Mouse (Mus musculus) kidney, embryonic 14.5 days (tissue): Measurements from ENCODE around the gene Bex1. TPM values are rescaled to one million over a fixed set of nuclear protein-coding genes. Genes with fewer than 3 reads are reported as not detected.

Source experiments
- ATAC-seq: fragments of 200-750 bp; cut with Nextera tagmentation; 2 replicates; pipeline ENCODE4 v1.8.0; 2017; ENCODE audit warnings: moderate number of reproducible peaks, mild to moderate bottlenecking, moderate TSS enrichment, moderate library complexity; ENCODE audit not compliant: low FRiP score, low TSS enrichment
- H3K27ac ChIP-seq: fragments of 300-500 bp; sonication (generic); 2 replicates; pipeline ENCODE4 v1.5.1; 2014; ENCODE audit warnings: low read depth, mild to moderate bottlenecking, low read length, moderate library complexity, mixed read lengths
- H3K27me3 ChIP-seq: fragments of 300-500 bp; sonication (generic); 2 replicates; pipeline ENCODE4 v1.6.1; 2014; ENCODE audit warnings: mild to moderate bottlenecking, low read length; ENCODE audit not compliant: control insufficient read depth, insufficient read depth
- H3K36me3 ChIP-seq: fragments of 300-500 bp; sonication (generic); 2 replicates; pipeline ENCODE4 v1.6.1; 2014; ENCODE audit warnings: low read length, mixed read lengths; ENCODE audit not compliant: control insufficient read depth, insufficient read depth
- H3K4me1 ChIP-seq: fragments of 300-500 bp; sonication (generic); 2 replicates; pipeline ENCODE4 v1.6.1; 2014; ENCODE audit warnings: low read length, mixed read lengths; ENCODE audit not compliant: control insufficient read depth, insufficient read depth
- H3K4me2 ChIP-seq: fragments of 300-500 bp; sonication (generic); replicated peaks from 2 replicates; pipeline ENCODE4 v1.6.1; 2014; ENCODE audit warnings: low read depth, mild to moderate bottlenecking, low read length
- H3K4me3 ChIP-seq: fragments of 300-500 bp; sonication (generic); 2 replicates; pipeline ENCODE4 v1.5.1; 2014; ENCODE audit warnings: mild to moderate bottlenecking, low read length
- H3K9ac ChIP-seq: fragments of 300-500 bp; sonication (generic); 2 replicates; pipeline ENCODE4 v1.6.1; 2014; ENCODE audit warnings: low read depth, mild to moderate bottlenecking, low read length, moderate library complexity
- H3K9me3 ChIP-seq: fragments of 300-500 bp; sonication (generic); 2 replicates; pipeline ENCODE4 v1.6.1; 2016; ENCODE audit warnings: low read length; ENCODE audit not compliant: control insufficient read depth
- WGBS: fragments of 180-500 bp; shearing (Covaris S2); extraction: QIAGEN DNeasy Blood & Tissue Kit; methylation state at CpG from one replicate; pipeline ENCODE4 v1.1.7; 2014; 5-methylcytosine and 5-hydroxymethylcytosine counted together
- polyA plus RNA-seq: library from polyadenylated mRNA; unstranded; fragments of >200 nt; fragmentation: Nextera tagmentation; extraction: Ambion mirVana; gene quantifications from 2 replicates; pipeline ENCODE4 v1.2.1, GENCODE M21; 2014

Gene Bex1
- polyA plus RNA-seq, 1 experiment from 2014 or later: 70.5 TPM

DNA sequence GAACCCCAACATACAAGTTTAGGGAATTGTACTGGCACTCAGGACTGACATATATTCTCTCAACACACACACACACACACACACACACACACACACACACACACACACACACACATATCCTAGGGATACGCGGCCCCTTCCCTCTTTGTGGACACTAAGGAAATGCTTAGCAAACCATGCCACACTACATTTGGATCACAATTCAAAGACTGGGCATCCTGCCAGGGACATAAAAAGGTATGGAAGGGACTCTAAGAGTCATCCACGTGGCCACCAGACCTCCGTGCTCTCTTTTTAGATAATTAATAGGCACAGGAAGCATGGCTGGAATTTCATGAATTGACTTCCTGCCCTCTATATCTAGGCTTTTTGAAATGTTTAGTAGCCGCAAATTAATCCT lies 12.5 kb upstream of the Bex1 start:
- WGBS: 65% methylated on average over 5 of the region's 5 CpGs
- no peak overlapping the region for H3K9ac ChIP-seq
- H3K4me3 ChIP-seq: no peak overlapping the region
- no peaks in the 10 kb centered on the region for H3K4me1 ChIP-seq
- ATAC-seq: no peak
- H3K9me3 ChIP-seq: no peaks in the 10 kb centered on the region
- no peaks in the 10 kb centered on the region for H3K36me3 ChIP-seq
- H3K4me2 ChIP-seq: no peak overlapping the region
- no peak overlapping the region for H3K27ac ChIP-seq
- H3K27me3 ChIP-seq: no peaks in the 10 kb centered on the region

DNA sequence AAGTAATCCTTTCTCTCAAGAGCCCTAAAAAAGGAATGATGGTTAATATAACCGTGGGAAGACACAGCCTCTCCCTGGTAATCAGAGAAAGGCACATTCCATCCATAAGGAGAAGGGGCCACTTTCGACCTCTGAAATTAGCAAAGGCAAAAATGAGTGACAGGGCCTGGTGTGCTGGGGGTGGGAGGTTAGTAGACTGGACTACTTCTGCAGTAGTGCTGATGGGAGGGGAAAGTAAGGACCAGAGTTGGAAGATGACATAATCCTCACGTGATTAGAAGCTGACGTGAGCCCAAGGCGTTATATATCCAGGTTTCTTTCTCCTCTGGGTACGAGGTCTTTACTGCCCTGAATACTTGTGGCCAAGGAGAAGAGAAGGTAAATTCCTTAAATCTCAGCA lies 8.4 kb upstream of the Bex1 start:
- no peaks in the 10 kb centered on the region for H3K27me3 ChIP-seq
- H3K36me3 ChIP-seq: no peaks in the 10 kb centered on the region
- no peaks in the 10 kb centered on the region for H3K9me3 ChIP-seq
- H3K4me2 ChIP-seq: no peak overlapping the region
- H3K4me3 ChIP-seq: no peak overlapping the region
- H3K27ac ChIP-seq: no peak overlapping the region
- H3K4me1 ChIP-seq: no peaks in the 10 kb centered on the region
- no peak for ATAC-seq
- H3K9ac ChIP-seq: no peak overlapping the region
- 75% methylated on average over 6 of the region's 6 CpGs for WGBS

DNA sequence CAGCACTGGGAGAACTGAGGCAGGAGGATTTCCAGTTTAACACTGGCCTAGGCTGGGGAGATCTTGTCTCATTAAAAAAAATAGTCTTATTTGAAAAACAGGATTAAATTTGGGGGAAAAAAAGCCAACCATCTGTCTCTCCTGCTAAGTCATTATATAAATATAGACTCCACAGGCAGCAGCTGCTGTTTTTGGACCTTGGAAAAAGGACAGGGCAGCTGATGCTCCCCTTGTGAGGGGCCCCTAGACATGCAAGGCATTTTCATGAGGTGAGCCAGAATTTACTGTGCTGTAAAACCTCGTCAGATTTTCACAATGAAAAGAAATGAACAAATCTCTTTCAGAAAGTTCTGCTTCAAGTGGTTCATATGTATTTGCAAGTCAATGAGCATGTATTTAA lies 990 bp upstream of the Bex1 start:
- ATAC-seq: no peak

DNA sequence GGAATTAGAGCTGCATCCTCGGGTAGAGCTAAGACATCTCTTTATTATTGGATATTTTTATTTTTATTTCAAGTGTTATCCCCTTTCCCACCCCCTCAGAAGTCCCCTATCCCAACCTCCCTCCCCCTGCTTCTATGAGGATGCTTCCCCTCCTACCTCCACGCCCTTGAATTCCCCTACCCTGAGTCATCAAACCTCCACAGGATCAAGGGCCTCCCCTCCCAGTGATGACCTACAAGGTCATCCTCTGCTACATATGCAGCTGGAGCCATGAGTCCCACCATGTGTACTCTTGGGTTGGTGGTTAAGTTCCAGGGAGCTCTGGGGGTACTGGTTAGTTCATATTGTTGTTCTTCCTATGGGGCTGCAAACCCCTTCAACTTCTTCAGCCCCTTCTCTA lies 1.9 kb downstream of the Bex1 start:
- no peak overlapping the region for H3K4me3 ChIP-seq
- ATAC-seq: no peak
- H3K4me1 ChIP-seq: no peaks in the 10 kb centered on the region
- no peak overlapping the region for H3K27ac ChIP-seq
- H3K27me3 ChIP-seq: no peaks in the 10 kb centered on the region
- no peaks in the 10 kb centered on the region for H3K9me3 ChIP-seq
- 73% methylated on average over 2 of the region's 2 CpGs for WGBS
- no peak overlapping the region for H3K9ac ChIP-seq
- H3K4me2 ChIP-seq: no peak overlapping the region
- H3K36me3 ChIP-seq: no peaks in the 10 kb centered on the region

More for the DNA sequence above, 990 bp upstream of the Bex1 start:
- Histone ChIP-seq H3K9me3 (no peaks in the 10 kb centered on the region), H3K36me3 (no peaks in the 10 kb centered on the region), H3K4me3 (no peak overlapping the region), H3K4me1 (no peaks in the 10 kb centered on the region), H3K27me3 (no peaks in the 10 kb centered on the region), H3K9ac (no peak overlapping the region), H3K4me2 (no peak overlapping the region), H3K27ac (no peak overlapping the region)
- WGBS: 73% methylated on average over 1 of the region's 1 CpGs

DNA sequence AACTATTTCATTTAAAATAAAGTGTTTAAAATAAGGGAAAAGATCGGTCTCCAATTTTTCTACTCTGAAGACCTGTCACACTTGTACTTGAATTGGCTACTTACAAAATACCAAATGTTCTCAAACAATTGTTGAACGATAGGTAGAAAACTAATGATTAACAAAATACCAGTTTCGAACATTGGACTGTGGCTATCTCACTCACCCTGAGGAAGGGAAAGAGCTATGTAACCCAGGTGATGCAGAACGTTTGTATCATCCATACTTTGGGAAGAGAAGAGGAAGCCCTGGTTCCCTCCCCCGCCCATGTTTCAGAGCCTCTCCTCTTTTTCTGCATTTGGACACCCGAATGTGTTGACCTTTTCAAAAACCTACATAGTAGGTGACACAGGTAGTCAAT lies 10.9 kb downstream of the Bex1 start:
- ATAC-seq: no peak
- Histone ChIP-seq H3K4me2 (no peak overlapping the region), H3K4me1 (no peaks in the 10 kb centered on the region), H3K4me3 (no peak overlapping the region), H3K27ac (no peak overlapping the region), H3K9me3 (no peaks in the 10 kb centered on the region), H3K36me3 (no peaks in the 10 kb centered on the region), H3K9ac (no peak overlapping the region), H3K27me3 (no peaks in the 10 kb centered on the region)
- WGBS: 82% methylated on average over 6 of the region's 6 CpGs

DNA sequence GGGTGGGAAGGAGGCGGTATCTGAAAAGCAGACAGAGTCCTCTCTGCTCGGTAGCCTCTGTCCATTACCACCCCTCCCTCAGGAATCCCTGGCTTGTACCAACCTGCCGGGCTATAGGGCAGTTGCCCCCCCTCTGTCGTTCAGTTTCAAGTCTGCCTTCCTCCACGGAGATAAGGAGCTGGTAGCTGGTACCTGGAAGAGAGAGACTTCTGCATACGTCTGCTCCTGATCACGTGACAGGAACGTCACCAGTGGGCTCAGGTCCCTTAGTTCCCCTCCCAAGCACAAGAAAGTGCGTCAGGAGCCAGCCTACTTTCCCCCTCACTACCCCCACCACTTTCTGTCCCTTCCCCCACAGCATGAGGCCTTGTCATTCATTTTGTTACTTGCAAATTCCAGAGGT lies 11.6 kb downstream of the Bex1 start, which contains the start of gene Tceal5:
Gene Tceal5 (minus strand): TSS at position 213 of the 403 bp plus-strand sequence.
- Histone ChIP-seq H3K4me3 (peak within 1 kb of the TSS; percentile 36), H3K27me3 (no peaks in the 10 kb centered on the region), H3K27ac (no peak within 1 kb of the TSS), H3K9me3 (no peaks in the 10 kb centered on the region), H3K36me3 (no peaks in the 10 kb centered on the region), H3K4me2 (peak within 1 kb of the TSS; percentile 44), H3K4me1 (no peaks in the 10 kb centered on the region), H3K9ac (no peak within 1 kb of the TSS)
- ATAC-seq: peak; percentile 86
- 21% methylated on average over 9 of the region's 9 CpGs for WGBS

DNA sequence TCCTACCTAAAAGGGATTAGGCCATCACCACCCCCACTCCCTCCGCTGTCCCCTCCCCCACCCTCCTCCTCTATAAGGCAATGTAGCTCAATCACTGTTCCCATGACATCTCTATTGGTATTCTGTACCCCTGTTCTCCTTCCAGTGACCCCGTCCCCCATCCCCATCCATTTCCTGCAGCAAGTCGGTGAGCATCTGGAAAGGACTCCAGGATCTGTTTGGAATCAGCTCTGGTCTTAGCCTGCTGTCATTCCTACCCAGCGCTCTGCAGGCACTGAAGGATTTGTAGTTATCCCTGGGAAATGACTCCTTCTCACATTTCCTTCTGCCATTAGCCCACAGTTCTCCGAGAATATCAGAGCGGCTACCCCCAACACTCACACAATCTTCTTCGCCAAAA lies 12.1 kb downstream of the Bex1 start:
- no peaks in the 10 kb centered on the region for H3K9me3 ChIP-seq
- ATAC-seq: 0 out of 2 replicates have a peak, but pooled peaks have one; percentile 32
- H3K27me3 ChIP-seq: no peaks in the 10 kb centered on the region
- peak overlapping the region; percentile 44 for H3K4me2 ChIP-seq
- no peaks in the 10 kb centered on the region for H3K36me3 ChIP-seq
- peak overlapping the region; percentile 36 for H3K4me3 ChIP-seq
- no peaks in the 10 kb centered on the region for H3K4me1 ChIP-seq
- no peak overlapping the region for H3K9ac ChIP-seq
- no peak overlapping the region for H3K27ac ChIP-seq
- 32% methylated on average over 7 of the region's 7 CpGs for WGBS

DNA sequence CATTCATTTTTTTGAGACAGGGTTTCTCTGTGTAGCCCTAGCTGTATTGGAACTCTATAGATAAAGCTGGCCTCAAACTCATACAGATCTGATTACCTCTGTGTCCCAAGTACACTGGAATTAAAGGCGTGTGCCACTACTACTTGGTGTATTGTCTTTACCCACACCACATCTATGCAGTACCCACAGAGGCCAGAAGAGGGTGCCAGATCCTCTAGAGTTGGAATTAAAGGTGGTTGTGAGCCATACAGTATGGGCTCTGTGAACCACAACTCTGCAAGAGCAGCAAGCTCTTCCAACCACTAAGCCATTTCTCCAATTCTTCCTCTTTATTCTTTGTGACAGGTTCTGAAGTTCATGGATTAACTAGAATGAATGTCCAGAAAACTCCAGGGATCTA lies 18.4 kb downstream of the Bex1 start:
- no peak overlapping the region for H3K4me3 ChIP-seq
- no peaks in the 10 kb centered on the region for H3K27me3 ChIP-seq
- no peaks in the 10 kb centered on the region for H3K4me1 ChIP-seq
- no peak overlapping the region for H3K27ac ChIP-seq
- no peak overlapping the region for H3K9ac ChIP-seq
- no peaks in the 10 kb centered on the region for H3K9me3 ChIP-seq
- WGBS: 50% methylated on average over 1 of the region's 1 CpGs
- H3K36me3 ChIP-seq: no peaks in the 10 kb centered on the region
- no peak for ATAC-seq
- no peak overlapping the region for H3K4me2 ChIP-seq

DNA sequence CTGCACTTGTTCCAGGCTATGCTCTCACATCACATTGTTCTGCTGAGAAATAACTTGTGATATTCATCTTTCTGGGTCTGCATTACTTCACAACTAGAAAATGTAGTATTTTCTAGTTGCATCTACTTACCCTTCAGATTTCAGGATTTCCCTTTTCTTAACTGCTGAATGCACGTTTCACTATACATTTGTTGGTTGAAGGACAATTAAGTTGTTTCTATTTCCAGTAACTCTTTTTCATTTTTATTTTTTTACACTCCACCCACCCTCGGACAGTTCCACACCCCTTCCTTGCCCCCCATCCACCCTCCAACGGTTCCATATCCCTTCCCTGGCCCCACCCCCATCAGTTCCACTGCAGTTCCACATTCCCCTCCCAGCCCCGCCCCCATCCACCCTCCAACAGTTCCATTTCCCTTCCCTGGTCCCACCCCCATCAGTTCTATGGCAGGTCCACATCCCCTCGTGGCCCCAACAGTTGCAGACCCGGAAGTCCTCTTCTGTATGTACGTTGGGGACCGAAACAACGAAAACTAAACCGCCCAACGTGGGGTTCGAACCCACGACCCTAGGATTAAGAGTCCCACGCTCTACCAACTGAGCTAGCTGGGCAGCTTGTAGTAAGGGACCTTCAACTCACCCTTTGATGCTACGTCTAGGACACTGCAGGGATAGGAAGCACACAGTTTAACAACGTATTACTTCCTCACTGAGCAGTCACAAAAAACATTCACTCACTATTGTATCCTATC lies 19.9 kb downstream of the Bex1 start:
- Histone ChIP-seq H3K4me2 (no peak overlapping the region), H3K9ac (no peak overlapping the region), H3K9me3 (no peaks in the 10 kb centered on the region), H3K4me3 (no peak overlapping the region), H3K36me3 (no peaks in the 10 kb centered on the region), H3K27ac (no peak overlapping the region), H3K4me1 (no peaks in the 10 kb centered on the region), H3K27me3 (no peaks in the 10 kb centered on the region)
- 81% methylated on average over 16 of the region's 16 CpGs for WGBS
- no peak for ATAC-seq
